In the genomic region with DNA sequence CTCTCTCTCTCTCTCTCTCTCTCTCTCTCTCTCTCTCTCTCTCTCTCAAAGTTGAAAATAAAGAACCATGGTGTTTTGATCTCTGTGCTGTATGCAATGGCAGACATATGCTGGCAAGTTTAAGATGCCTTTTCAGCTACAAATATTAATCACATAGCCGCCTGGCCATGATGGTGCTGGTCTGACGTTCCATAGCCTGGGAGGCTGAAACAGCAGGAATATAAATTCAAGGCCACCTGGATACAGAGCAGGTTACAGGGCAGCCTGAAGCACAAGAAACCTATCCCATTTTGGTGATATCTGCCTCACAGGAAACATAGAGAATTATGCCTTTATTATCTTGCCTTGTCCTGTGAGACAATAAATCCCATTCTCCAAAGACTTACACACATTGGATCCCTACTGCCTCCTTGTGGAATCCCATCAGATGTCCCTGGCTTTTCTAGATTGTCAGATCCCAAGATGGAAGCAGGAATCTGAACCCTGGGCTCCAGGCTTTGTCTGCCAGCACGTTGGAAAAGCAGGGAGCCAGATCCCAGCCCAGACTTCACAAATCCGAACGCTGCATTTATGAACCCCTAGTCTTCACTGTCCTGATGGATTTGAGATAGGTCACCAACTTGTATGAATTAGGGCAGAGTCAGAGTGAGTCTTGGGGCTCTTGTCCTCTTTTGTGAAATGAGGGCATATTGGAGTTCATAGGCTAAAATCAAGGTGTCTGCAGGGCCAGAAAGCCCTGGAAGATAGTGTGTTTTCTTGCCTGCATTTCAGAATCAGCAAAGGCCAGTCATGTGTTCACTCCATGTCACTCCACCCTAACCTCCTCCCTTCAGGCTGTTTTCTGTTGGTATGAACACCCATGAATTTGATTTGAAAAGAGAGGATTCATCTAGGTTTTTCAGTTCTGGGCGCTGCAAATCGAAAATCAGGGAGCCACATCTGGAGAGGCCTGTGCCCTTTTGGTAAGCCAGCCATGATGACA, we compare ENCODE assay signal across 8 mouse cellular contexts. TPM values are rescaled to one million over a fixed set of nuclear protein-coding genes. Genes with fewer than 3 reads are reported as not detected.
A peak's percentile ranks its signal among the peaks of the same experiment; 100 is the strongest.
DNase-seq lines count a peak whose midpoint lies in the region; ATAC-seq and TF ChIP-seq lines count a peak whose summit lies in the region.
"Had no signal": no experiment of that assay in that cellular context is flagged by ENCODE, and none has a peak within 500 bp of the region (broad histone marks: within the 10 kb centered on the region; RNA-seq: fewer than 3 reads in every experiment).

No protein-coding gene starts in this region.

- TF ChIP-seq CTCF in layer of hippocampus, adult 2 months (conservative IDR thresholded peaks at IDR 0.05): peak; percentile 54

- H3K9me3 ChIP-seq in embryonic facial prominence, embryonic 14.5 days (ENCODE audit: control insufficient read depth, low read length): no peaks in the 10 kb centered on the region

- no peak overlapping the region for H3K9ac ChIP-seq in embryonic facial prominence, embryonic 14.5 days (ENCODE audit: low read depth, low read length)

- no peak for ATAC-seq in embryonic facial prominence, embryonic 14.5 days (ENCODE audit: low read depth)

- no peaks in the 10 kb centered on the region for H3K27me3 ChIP-seq in embryonic facial prominence, embryonic 14.5 days (replicated peaks; ENCODE audit: control insufficient read depth, insufficient read depth, low read length)

- H3K79me2 ChIP-seq in macrophage (ENCODE audit: inconsistent target): no peaks in the 10 kb centered on the region

- H3K27ac ChIP-seq in layer of hippocampus, adult 2 months: peak overlapping the region; percentile 36; the same call in 1 of the 2 replicates
- H3K27ac ChIP-seq in embryonic facial prominence, embryonic 14.5 days (replicated peaks; ENCODE audit: low read depth, low read length): peak overlapping the region; percentile 46; the same call in 1 of the 2 replicates
- H3K27ac ChIP-seq in macrophage: peak overlapping the region; percentile 36

- H3K4me2 ChIP-seq in embryonic facial prominence, embryonic 14.5 days (ENCODE audit: low read depth, low read length): peak overlapping the region; percentile 31; the same call in 1 of the 2 replicates

- WGBS in embryonic facial prominence, embryonic 14.5 days: 70% methylated on average over 7 of the region's 7 CpGs
- WGBS in macrophage (ENCODE audit: missing documents): 62% methylated on average over 7 of the region's 7 CpGs

- H3K4me3 ChIP-seq in layer of hippocampus, adult 2 months: no peak overlapping the region
- H3K4me3 ChIP-seq in embryonic facial prominence, embryonic 14.5 days (ENCODE audit: low read depth, low read length): no peak overlapping the region
- no peak overlapping the region for H3K4me3 ChIP-seq in macrophage (ENCODE audit: inconsistent target)

- H3K36me3 ChIP-seq in embryonic facial prominence, embryonic 14.5 days (ENCODE audit: control insufficient read depth, insufficient read depth, low read length): no peaks in the 10 kb centered on the region
- H3K36me3 ChIP-seq in macrophage (ENCODE audit: inconsistent target): no peaks in the 10 kb centered on the region

- no peak for DNase-seq in layer of hippocampus, adult 2 months (ENCODE audit: low spot score in 2 of 2)
- no peak for DNase-seq in layer of hippocampus, postnatal 36 days
- peak; percentile 53 for DNase-seq in NIH3T3 (ENCODE audit: low read depth)
- DNase-seq in embryonic facial prominence, embryonic 14.5 days (ENCODE audit: low spot score): no peak
- DNase-seq in Muller cell, postnatal 12 days (ENCODE audit: inconsistent ontology term): no peak
- no peak for DNase-seq in urinary bladder, postnatal 10 days (ENCODE audit: low spot score)
- DNase-seq: midbrain, embryonic 14.5 days had no signal

- H3K4me1 ChIP-seq in embryonic facial prominence, embryonic 14.5 days (ENCODE audit: control insufficient read depth, insufficient read depth, low read length): peaks cover 8% of the 10 kb centered on the region; the same call in 1 of the 2 replicates

RNA-seq across cellular contexts. Expression of gene Rcbtb2, which starts 5.1 kb away (rescaled TPM):
- total RNA-seq in layer of hippocampus, adult 2 months (2021): 10 to 100 TPM; 29.0 to 34.8 TPM
- total RNA-seq in layer of hippocampus, postnatal 36 days (2021): 10 to 100 TPM; 23.9 to 32.3 TPM
- 86.4 and 95.1 TPM in 2 replicates for polyA plus RNA-seq in embryonic facial prominence, embryonic 14.5 days (2014; fragmentation: Nextera tagmentation; extraction: Ambion mirVana)
- total RNA-seq in macrophage (2018; cell fraction: chromatin; rRNA removed): 100 to 1,000 TPM in 9 of 26 experiments, 10 to 100 TPM in 17; 10.1 to 399 (median 78.4) TPM
- total RNA-seq in macrophage (2018; cell fraction: cytosol; rRNA removed): 100 to 1,000 TPM in 13 of 26 experiments, 10 to 100 TPM in 13; 30.9 to 230 (median 97.0) TPM
- 100 to 1,000 TPM in 8 of 26 experiments, 10 to 100 TPM in 18; 16.4 to 314 (median 54.6) TPM for total RNA-seq in macrophage (2018; cell fraction: nucleus; rRNA removed)
- polyA plus RNA-seq in macrophage (2018): 214 to 549 TPM (median 282 TPM) in 3 replicates
